ENCODE assay signal across 9 mouse cellular contexts in genomic region chr5:77803562-77803961, GRCm38 (mm10).
DNase-seq lines count a peak whose midpoint lies in the region; ATAC-seq and TF ChIP-seq lines count a peak whose summit lies in the region.
"Had no signal": no experiment of that assay in that cellular context is flagged by ENCODE, and none has a peak within 500 bp of the region (broad histone marks: within the 10 kb centered on the region; RNA-seq: fewer than 3 reads in every experiment).

No protein-coding gene starts in this region.

- H3K4me2 ChIP-seq in forebrain, embryonic 14.5 days (ENCODE audit: low read length): no peak overlapping the region
- no peak overlapping the region for H3K4me2 ChIP-seq in forebrain, embryonic 13.5 days
- H3K4me2 ChIP-seq in hindbrain, embryonic 16.5 days (ENCODE audit: low read length): peak overlapping the region; percentile 29
- H3K4me2 ChIP-seq in midbrain, embryonic 11.5 days: no peak overlapping the region
- peak overlapping the region; percentile 25; the same call in 1 of the 2 replicates for H3K4me2 ChIP-seq in stomach, postnatal 0 days (replicated peaks; ENCODE audit: low read depth)

- H3K36me3 ChIP-seq in forebrain, embryonic 14.5 days (ENCODE audit: control insufficient read depth, insufficient read depth, low read length): no peaks in the 10 kb centered on the region
- no peaks in the 10 kb centered on the region for H3K36me3 ChIP-seq in forebrain, embryonic 13.5 days (ENCODE audit: poor library complexity, severe bottlenecking)
- H3K36me3 ChIP-seq in hindbrain, embryonic 16.5 days (ENCODE audit: control insufficient read depth, insufficient read depth, low read length): no peaks in the 10 kb centered on the region
- H3K36me3 ChIP-seq in midbrain, embryonic 11.5 days (ENCODE audit: control insufficient read depth, insufficient read depth, low read length): no peaks in the 10 kb centered on the region
- no peaks in the 10 kb centered on the region for H3K36me3 ChIP-seq in stomach, postnatal 0 days (ENCODE audit: control insufficient read depth, insufficient read depth, low read length)
- H3K36me3 ChIP-seq: G1E had no signal

- H3K9me3 ChIP-seq in forebrain, embryonic 14.5 days (replicated peaks; ENCODE audit: control insufficient read depth, low read length): no peaks in the 10 kb centered on the region
- no peaks in the 10 kb centered on the region for H3K9me3 ChIP-seq in forebrain, embryonic 13.5 days (replicated peaks)
- no peaks in the 10 kb centered on the region for H3K9me3 ChIP-seq in hindbrain, embryonic 16.5 days (ENCODE audit: control insufficient read depth, low read length)
- H3K9me3 ChIP-seq in midbrain, embryonic 11.5 days (ENCODE audit: control insufficient read depth, low read length): no peaks in the 10 kb centered on the region
- H3K9me3 ChIP-seq in stomach, postnatal 0 days (ENCODE audit: control insufficient read depth, low read length): no peaks in the 10 kb centered on the region

- no peak overlapping the region for H3K4me3 ChIP-seq in forebrain, embryonic 14.5 days (ENCODE audit: low read depth, low read length)
- H3K4me3 ChIP-seq in forebrain, embryonic 13.5 days: no peak overlapping the region
- no peak overlapping the region for H3K4me3 ChIP-seq in hindbrain, embryonic 16.5 days (ENCODE audit: low read length)
- no peak overlapping the region for H3K4me3 ChIP-seq in midbrain, embryonic 11.5 days (ENCODE audit: low read depth, low read length)
- H3K4me3 ChIP-seq in stomach, postnatal 0 days (ENCODE audit: low read depth, low read length): peak overlapping the region; percentile 10; the same call in 1 of the 2 replicates

- peak; percentile 70 for DNase-seq in forebrain, embryonic 14.5 days (ENCODE audit: low spot score)
- peak; percentile 36 for DNase-seq in MN1 (ENCODE audit: low spot score)
- DNase-seq in embryo, embryonic 10 days (ENCODE audit: low spot score): peak; percentile 55
- peak; percentile 51 for DNase-seq in layer of hippocampus, postnatal 36 days
- DNase-seq in midbrain, embryonic 11.5 days (ENCODE audit: low spot score, missing footprints): peak; percentile 98
- DNase-seq in stomach, postnatal 0 days (ENCODE audit: low spot score): peak; percentile 68

- TF ChIP-seq CTCF in stomach, postnatal 0 days (IDR thresholded peaks at IDR 0.05; ENCODE audit: low read depth): peak; percentile 85

- peaks cover 8% of the 10 kb centered on the region; the same call in 1 of the 2 replicates for H3K4me1 ChIP-seq in forebrain, embryonic 14.5 days (ENCODE audit: control insufficient read depth, insufficient read depth, low read length)
- peaks cover 21% of the 10 kb centered on the region for H3K4me1 ChIP-seq in forebrain, embryonic 13.5 days
- peaks cover 8% of the 10 kb centered on the region for H3K4me1 ChIP-seq in hindbrain, embryonic 16.5 days (ENCODE audit: control insufficient read depth, insufficient read depth, low read depth, low read length)
- no peaks in the 10 kb centered on the region for H3K4me1 ChIP-seq in midbrain, embryonic 11.5 days (ENCODE audit: control insufficient read depth, insufficient read depth, low read length)
- no peaks in the 10 kb centered on the region for H3K4me1 ChIP-seq in stomach, postnatal 0 days (replicated peaks; ENCODE audit: control insufficient read depth, insufficient read depth)

- ATAC-seq in forebrain, embryonic 14.5 days: no peak
- ATAC-seq in forebrain, embryonic 13.5 days: no peak
- peak; percentile 19 for ATAC-seq in hindbrain, embryonic 16.5 days
- no peak for ATAC-seq in midbrain, embryonic 11.5 days (ENCODE audit: low FRiP score)
- ATAC-seq in stomach, postnatal 0 days (ENCODE audit: low FRiP score, low TSS enrichment): no peak

- no peak for TF ChIP-seq EP300 in stomach, postnatal 0 days (optimal IDR thresholded peaks at IDR 0.05)

- no peak overlapping the region for H3K9ac ChIP-seq in forebrain, embryonic 14.5 days (ENCODE audit: low read length)
- H3K9ac ChIP-seq in forebrain, embryonic 13.5 days: no peak overlapping the region
- no peak overlapping the region for H3K9ac ChIP-seq in hindbrain, embryonic 16.5 days (ENCODE audit: low read depth, low read length)
- H3K9ac ChIP-seq in midbrain, embryonic 11.5 days (ENCODE audit: low read length): no peak overlapping the region
- H3K9ac ChIP-seq in stomach, postnatal 0 days (ENCODE audit: low read length): no peak overlapping the region

- H3K27me3 ChIP-seq in forebrain, embryonic 14.5 days (replicated peaks; ENCODE audit: control insufficient read depth, insufficient read depth, low read length): no peaks in the 10 kb centered on the region
- peaks cover 6% of the 10 kb centered on the region for H3K27me3 ChIP-seq in forebrain, embryonic 13.5 days
- H3K27me3 ChIP-seq in hindbrain, embryonic 16.5 days (replicated peaks; ENCODE audit: control insufficient read depth, insufficient read depth, low read length): no peaks in the 10 kb centered on the region
- no peaks in the 10 kb centered on the region for H3K27me3 ChIP-seq in midbrain, embryonic 11.5 days (ENCODE audit: control insufficient read depth, insufficient read depth, low read length)
- H3K27me3 ChIP-seq in stomach, postnatal 0 days (ENCODE audit: control insufficient read depth, insufficient read depth, low read length): no peaks in the 10 kb centered on the region

- H3K27ac ChIP-seq in forebrain, embryonic 14.5 days (ENCODE audit: low read depth, low read length): no peak overlapping the region
- no peak overlapping the region for H3K27ac ChIP-seq in forebrain, embryonic 13.5 days
- no peak overlapping the region for H3K27ac ChIP-seq in hindbrain, embryonic 16.5 days (ENCODE audit: low read depth, low read length)
- no peak overlapping the region for H3K27ac ChIP-seq in midbrain, embryonic 11.5 days (ENCODE audit: low read depth, low read length)
- no peak overlapping the region for H3K27ac ChIP-seq in stomach, postnatal 0 days (replicated peaks)

- 57% methylated on average over 6 of the region's 6 CpGs for WGBS in forebrain, embryonic 14.5 days
- WGBS in forebrain, embryonic 13.5 days: 58% methylated on average over 6 of the region's 6 CpGs
- WGBS in hindbrain, embryonic 16.5 days: 51% methylated on average over 6 of the region's 6 CpGs
- WGBS in midbrain, embryonic 11.5 days: 55% methylated on average over 6 of the region's 6 CpGs
- WGBS in stomach, postnatal 0 days: 42% methylated on average over 6 of the region's 6 CpGs

Comparison
In these comparisons a context has a peak if more than half of its experiments do, and no peak if none do; other contexts are left out.
1. DNase-seq: peak in every context shown above with its lines; median percentile 98 in midbrain, embryonic 11.5 days; 70 in forebrain, embryonic 14.5 days; 68 in stomach, postnatal 0 days; 55 in embryo, embryonic 10 days; 51 in layer of hippocampus, postnatal 36 days; 36 in MN1.
2. H3K4me2 ChIP-seq: peak in hindbrain, embryonic 16.5 days (single experiment) and stomach, postnatal 0 days (single experiment); none in forebrain, embryonic 14.5 days (single experiment), forebrain, embryonic 13.5 days (single experiment) and midbrain, embryonic 11.5 days (single experiment).